ENCODE assay signal across 21 mouse cellular contexts in genomic region chr4:143348678-143349077, GRCm38 (mm10). TPM values are rescaled to one million over a fixed set of nuclear protein-coding genes. Genes with fewer than 3 reads are reported as not detected.
DNase-seq lines count a peak whose midpoint lies in the region.
"Had no signal": no experiment of that assay in that cellular context is flagged by ENCODE, and none has a peak within 500 bp of the region (broad histone marks: within the 10 kb centered on the region; RNA-seq: fewer than 3 reads in every experiment).

No protein-coding gene starts in this region.

- DNase-seq in heart, embryonic 10.5 days (ENCODE audit: low spot score): no peak
- DNase-seq in heart, postnatal 4 days: no peak
- DNase-seq in left cerebral cortex, postnatal 4 days: peak; percentile 26
- DNase-seq in left cerebral cortex, postnatal 14 days (ENCODE audit: low spot score in 2 of 2): no peak
- peak; percentile 67 to 80 for DNase-seq in gastrocnemius, adult 8-10 months (ENCODE audit: low spot score in 2 of 2)
- DNase-seq in skeletal muscle tissue, adult 2 months (ENCODE audit: low read depth, low spot score): peak; percentile 78
- no peak for DNase-seq in T-cell, adult 2 months (ENCODE audit: low spot score)
- DNase-seq: layer of hippocampus, adult 9-11 months; spleen, adult 18-20 months; thymus, postnatal 4 days had no signal

- peaks cover 59% of the 10 kb centered on the region for H3K27me3 ChIP-seq in heart, embryonic 10.5 days (ENCODE audit: insufficient read depth, poor library complexity, severe bottlenecking)

- H3K4me3 ChIP-seq in heart, embryonic 10.5 days: peak overlapping the region; percentile 72; the same call in 1 of the 2 replicates

- H3K4me1 ChIP-seq in heart, embryonic 10.5 days: peaks cover 23% of the 10 kb centered on the region

- H3K27ac ChIP-seq in heart, embryonic 10.5 days: no peak overlapping the region
- H3K27ac ChIP-seq: forebrain, embryonic 10.5 days; midbrain, embryonic 12.5 days had no signal

- no peaks in the 10 kb centered on the region for H3K36me3 ChIP-seq in heart, embryonic 10.5 days
- H3K36me3 ChIP-seq: forebrain, embryonic 10.5 days; midbrain, embryonic 12.5 days had no signal

- WGBS in heart, embryonic 10.5 days: 17% methylated on average over 5 of the region's 5 CpGs

- intact Hi-C loops in left cerebral cortex, postnatal 4 days (cut with DNase I): no loop called here
- intact Hi-C loops in left cerebral cortex, postnatal 14 days (cut with DNase I): no loop called here

- no peaks in the 10 kb centered on the region for H3K9me3 ChIP-seq in heart, embryonic 10.5 days
- H3K9me3 ChIP-seq: forebrain, embryonic 10.5 days; midbrain, embryonic 12.5 days had no signal

RNA-seq across cellular contexts. Expression of gene Lrrc38, which starts 0.9 kb away (rescaled TPM):
- 0.14 TPM in 1 of 2 replicates, not detected in the other for polyA plus RNA-seq in heart, embryonic 10.5 days (2016; fragmentation: Nextera tagmentation; extraction: Ambion mirVana)
- under 1 TPM; 0.29 to 0.33 TPM for total RNA-seq in heart, postnatal 4 days (2021)
- under 1 TPM in 1 of 2 experiments, not detected in 1; 0.14 TPM for total RNA-seq in left cerebral cortex, postnatal 4 days (2021)
- 1 to 10 TPM; 1.5 to 1.6 TPM for total RNA-seq in left cerebral cortex, postnatal 14 days (2021)
- 10 to 100 TPM; 19.6 to 40.5 (median 28.9) TPM for total RNA-seq in gastrocnemius, adult 8-10 months (2022)
- total RNA-seq: hematopoietic stem cell, adult 5-6 weeks; MEL had no signal
- polyA plus RNA-seq: C2C12; forebrain, embryonic 10.5 days; intestine, embryonic 16.5 days; liver, embryonic 16.5 days had no signal

RNA-seq across cellular contexts. Expression of gene Pramel1, which starts 45.5 kb away (rescaled TPM):
- polyA plus RNA-seq in heart, embryonic 10.5 days (2016; fragmentation: Nextera tagmentation; extraction: Ambion mirVana): not detected in 2 replicates
- not detected for total RNA-seq in heart, postnatal 4 days (2021)
- total RNA-seq in left cerebral cortex, postnatal 4 days (2021): not detected
- total RNA-seq in left cerebral cortex, postnatal 14 days (2021): under 1 TPM in 1 of 2 experiments, not detected in 1; 0.11 TPM
- total RNA-seq in gastrocnemius, adult 8-10 months (2022): not detected
- total RNA-seq: adrenal gland, postnatal 36 days; hematopoietic stem cell, adult 5-6 weeks; left cerebral cortex, postnatal 25 days; MEL had no signal
- polyA plus RNA-seq: C2C12; embryonic facial prominence, embryonic 11.5 days; forebrain, embryonic 10.5 days; intestine, embryonic 16.5 days; liver, embryonic 16.5 days; midbrain, embryonic 12.5 days; stomach, embryonic 16.5 days had no signal

RNA-seq across cellular contexts. Expression of gene Pdpn, which starts 49.3 kb away (rescaled TPM):
- 22.8 and 29.8 TPM in 2 replicates for polyA plus RNA-seq in heart, embryonic 10.5 days (2016; fragmentation: Nextera tagmentation; extraction: Ambion mirVana)
- total RNA-seq in heart, postnatal 4 days (2021): 10 to 100 TPM; 13.0 to 14.3 TPM
- 10 to 100 TPM; 14.6 to 15.8 TPM for total RNA-seq in left cerebral cortex, postnatal 4 days (2021)
- 10 to 100 TPM; 11.7 to 12.7 TPM for total RNA-seq in left cerebral cortex, postnatal 14 days (2021)
- 1 to 10 TPM; 2.9 to 4.9 (median 4.2) TPM for total RNA-seq in gastrocnemius, adult 8-10 months (2022)
- total RNA-seq: hematopoietic stem cell, adult 5-6 weeks; MEL had no signal

Comparison
In these comparisons a context has a peak if more than half of its experiments do, and no peak if none do; other contexts are left out.
1. DNase-seq: peak in left cerebral cortex, postnatal 4 days (single experiment), gastrocnemius, adult 8-10 months (2 of 2) and skeletal muscle tissue, adult 2 months (single experiment); none in heart, embryonic 10.5 days (single experiment), heart, postnatal 4 days (single experiment), left cerebral cortex, postnatal 14 days (0 of 2) and T-cell, adult 2 months (single experiment).
2. RNA of gene Lrrc38, which starts 0.9 kb away (total RNA-seq): 19.6 to 40.5 TPM in gastrocnemius, adult 8-10 months; 1.5 to 1.6 TPM in left cerebral cortex, postnatal 14 days, 0.29 to 0.33 TPM in heart, postnatal 4 days and 0.14 TPM in left cerebral cortex, postnatal 4 days; every median in the first group is over 4 times any median in the second.